Mouse (Mus musculus): ENCODE data around the gene Frs3.
A peak's percentile ranks its signal among the peaks of the same experiment; 100 is the strongest.

Gene Frs3

DNA sequence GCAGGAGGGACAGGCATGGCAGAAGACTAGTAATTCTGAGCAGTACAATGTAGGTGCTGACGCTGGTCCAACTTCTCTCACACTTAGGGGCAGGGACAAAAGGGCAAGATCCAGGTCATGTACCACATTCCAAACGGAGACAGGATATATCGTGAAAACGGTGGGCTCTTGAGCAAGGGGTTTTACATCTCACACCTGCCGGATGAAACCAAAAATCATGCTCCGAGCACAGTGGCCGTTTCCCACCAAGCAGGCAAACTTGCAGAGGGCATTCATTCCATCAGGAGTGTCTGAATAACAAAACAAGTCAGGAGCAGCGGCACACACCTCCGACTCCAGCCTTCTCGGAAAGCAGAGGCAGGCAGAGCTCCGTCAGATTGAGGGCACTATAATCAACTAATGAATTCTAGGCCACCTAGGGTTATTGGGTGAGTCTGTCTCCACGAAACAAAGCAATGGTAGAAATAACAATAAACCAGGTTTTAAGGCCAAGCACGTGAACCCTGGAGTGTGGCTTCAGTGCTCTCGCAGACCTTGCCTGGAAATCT, 46.8 kb downstream of the Frs3 start:
- DNase-seq (ENCODE audit: low spot score in 2 of 2): no peak

DNA sequence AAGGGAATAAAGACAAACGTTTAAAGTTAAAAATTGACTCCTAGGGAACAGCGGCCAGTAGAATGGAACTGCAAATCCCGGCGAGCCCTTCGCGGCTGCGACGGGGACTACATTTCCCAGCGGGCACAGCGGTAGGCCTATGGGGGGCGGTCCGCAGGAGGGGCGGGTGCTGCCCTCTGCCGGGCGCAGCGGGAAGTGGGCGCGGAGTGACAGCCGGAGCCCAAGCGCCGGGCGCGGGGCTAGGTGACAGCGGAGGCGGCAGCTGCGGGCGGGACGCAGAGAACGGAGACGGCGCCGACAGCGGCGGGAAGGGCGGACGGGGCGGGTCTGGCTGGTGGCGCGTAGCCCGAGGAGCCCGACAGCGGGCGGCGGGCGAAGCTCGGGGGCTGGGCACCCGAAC, 48.0 kb downstream of the Frs3 start, which contains the start of gene Tfeb:
Tfeb (plus strand) TSS at position 175 of the 400 bp plus-strand sequence.
- peak; percentile 99 to 100 for DNase-seq (ENCODE audit: low spot score in 2 of 2)

DNA sequence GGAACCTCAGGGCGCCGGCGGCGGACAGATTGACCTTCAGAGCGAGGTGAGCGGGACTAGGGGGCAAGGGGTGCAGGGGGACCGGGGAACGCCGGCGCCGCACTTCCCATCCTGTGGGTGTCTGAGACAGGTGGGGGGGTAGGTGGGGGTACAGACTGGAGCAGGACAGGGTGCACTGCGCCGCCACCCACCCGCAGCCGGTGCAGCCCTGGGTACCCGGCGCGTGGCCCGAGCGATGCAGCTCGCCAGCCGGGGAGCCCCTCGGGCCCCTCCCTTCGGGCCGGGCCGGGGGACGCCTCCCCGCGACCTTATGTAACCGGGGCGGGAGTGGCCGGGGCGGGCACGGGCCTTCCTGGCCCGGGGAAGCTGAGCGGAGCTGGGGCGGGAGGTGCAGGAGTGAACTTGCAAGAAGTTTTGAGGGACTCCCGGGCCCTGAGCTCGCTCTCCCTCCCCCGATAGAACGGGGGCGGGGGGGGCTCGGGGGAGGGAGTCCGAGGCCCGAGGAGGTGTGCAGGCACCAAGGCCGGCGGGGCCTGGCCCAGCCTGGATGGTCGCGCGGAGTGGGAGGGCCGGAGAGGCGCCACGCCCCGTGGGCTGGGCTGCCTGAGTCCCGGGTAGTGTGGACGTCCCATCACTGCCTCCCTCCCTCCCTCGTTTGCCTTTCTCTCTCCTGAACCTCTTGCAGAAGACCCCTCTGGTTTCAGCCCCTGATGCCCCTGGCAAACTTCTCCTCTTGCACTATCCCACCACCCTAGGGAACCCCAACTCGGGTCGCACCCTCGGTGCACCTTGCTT, 48.6 kb downstream of the Frs3 start:
- DNase-seq (ENCODE audit: low spot score in 2 of 2): peak in 1 of 2 experiments; percentile 55

DNA sequence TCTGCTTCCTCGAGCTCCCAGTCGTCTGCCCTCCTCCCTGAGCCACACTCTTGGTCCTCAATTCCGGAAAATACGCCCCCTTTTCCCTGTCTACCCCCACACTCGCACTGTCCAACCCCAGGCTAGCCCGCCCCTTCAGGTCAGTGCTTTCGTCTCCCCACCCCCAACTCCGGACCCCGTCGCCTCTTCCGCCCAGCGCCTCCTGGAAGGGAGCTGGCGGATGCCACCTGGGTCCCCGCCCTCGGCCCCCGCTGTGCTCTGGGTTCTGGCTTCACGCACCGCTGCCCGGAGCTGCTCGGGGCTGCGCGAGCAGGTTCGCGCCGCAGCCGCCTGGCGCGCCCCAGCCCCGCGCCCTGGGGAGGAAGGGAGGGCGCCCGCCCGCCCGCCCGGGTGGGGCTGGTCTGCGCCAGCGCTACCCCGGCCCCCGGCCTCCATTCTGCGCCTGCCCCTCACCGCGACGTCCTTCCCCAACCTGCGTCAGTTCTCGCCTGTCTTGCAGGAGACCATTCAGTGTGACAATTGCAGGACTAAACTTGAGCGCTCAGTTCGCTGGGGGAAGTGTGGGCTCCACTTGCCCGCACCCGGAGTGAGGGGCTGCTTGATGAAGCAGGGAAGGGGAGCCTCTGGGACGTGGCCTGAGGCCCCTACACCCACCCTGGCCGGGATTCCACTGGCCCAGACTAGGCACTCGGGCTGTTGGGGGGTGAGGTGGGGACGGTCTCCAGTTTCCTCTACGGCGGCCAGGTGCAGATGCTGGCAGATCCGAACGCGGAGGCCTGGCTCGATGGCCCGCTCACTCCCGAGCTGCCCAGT, 49.4 kb downstream of the Frs3 start:
- peak in 1 of 2 experiments; percentile 28 for DNase-seq (ENCODE audit: low spot score in 2 of 2)

DNA sequence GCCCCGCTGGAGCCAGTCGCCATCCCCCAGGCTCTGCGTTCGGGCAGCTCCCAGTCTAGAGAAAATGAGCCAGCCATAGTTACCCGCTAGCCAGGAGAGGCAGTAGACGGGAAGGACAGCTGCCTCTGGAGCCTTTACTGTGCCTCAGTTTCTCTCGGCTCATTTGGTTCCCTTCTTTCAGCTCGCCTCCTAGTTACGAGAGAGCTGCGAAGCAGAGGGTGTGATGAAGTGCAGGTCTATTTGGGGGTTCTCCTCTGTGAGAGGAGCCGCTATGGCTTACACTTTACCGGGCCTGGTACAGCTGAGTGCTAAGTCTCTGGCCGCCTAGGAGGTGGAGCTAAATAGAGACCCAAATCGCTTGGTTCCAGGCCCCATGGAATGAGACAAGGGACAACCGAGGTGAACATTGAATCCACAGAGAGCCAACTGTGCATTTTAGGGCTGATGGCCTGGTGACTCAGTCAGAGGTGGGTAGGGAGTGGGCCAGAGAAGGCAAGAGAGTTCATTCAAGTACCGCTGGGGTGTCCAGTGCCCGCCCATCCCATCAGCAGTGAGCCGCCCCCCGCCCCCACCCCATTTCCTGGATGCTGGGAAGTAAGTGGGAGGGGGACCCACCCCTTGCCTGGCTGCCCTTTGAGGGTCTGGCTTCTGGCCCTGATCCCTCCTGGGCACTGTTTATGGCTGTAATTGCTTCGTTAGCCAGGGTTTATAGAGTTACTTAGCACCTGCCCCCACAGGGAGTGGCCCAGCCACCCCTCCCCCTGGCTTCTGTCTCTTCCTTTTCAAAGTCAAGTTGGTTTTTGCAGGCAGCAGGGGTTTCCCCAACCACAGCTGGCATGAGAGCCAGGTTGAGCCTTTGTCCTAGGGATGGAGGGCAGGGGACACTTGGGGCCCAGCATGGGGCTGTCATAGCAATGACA, 50.3 kb downstream of the Frs3 start:
- no peak for DNase-seq (ENCODE audit: low spot score in 2 of 2)

DNA sequence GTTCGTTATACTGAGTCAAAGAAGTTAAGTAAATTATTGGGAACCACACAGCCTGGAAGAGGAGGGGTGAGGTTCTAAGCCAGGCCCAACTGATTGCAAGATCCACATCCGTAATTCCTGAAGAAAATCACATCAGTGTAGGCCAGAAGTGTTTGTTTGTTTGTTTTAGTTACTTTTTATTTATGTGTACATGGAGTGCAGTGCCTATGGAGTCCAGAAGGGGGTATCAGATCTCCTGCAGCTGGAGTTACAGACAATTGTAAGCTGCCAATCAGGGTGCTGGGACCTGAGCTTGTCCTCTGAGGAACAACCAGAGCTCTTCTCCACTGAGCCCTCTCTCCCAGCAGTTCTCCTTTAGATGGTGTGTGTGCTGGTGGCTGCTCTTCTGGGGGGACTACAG, 51.4 kb downstream of the Frs3 start:
- no peak for DNase-seq (ENCODE audit: low spot score in 2 of 2)

DNA sequence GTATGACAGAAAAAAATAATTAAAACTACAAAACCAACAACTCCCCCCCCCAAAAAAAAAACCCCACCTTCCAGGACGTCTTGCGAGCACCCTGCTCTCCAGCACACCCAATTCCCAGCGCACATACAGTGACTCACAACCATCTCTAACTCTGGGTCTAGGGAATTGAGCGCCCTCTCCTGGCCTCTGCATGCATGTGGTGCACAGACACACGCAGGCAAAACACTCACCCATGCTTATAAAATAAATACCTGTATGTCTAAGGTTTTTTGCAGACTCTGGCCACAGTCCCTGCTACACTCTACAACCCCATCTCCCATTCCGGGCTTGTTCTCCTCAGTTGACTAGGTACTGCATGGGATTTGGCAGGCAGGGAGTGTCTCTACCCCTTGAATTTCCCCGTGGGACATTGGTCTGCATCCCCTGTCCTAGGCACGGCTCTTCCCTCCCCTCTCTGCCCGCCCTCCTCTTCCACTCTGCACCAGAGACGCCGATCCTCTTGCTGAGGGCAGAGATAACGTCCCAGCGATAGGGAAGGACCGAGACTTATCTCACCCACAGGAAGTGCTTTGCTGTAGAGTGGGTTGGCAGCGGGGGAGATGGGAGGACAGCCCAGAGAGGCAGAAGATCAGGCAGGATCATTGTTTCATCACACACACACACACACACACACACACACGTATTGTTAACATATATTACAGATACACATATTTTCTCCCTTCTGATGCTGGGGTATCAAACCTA, 54.3 kb downstream of the Frs3 start:
- DNase-seq (ENCODE audit: low spot score in 2 of 2): no peak

DNA sequence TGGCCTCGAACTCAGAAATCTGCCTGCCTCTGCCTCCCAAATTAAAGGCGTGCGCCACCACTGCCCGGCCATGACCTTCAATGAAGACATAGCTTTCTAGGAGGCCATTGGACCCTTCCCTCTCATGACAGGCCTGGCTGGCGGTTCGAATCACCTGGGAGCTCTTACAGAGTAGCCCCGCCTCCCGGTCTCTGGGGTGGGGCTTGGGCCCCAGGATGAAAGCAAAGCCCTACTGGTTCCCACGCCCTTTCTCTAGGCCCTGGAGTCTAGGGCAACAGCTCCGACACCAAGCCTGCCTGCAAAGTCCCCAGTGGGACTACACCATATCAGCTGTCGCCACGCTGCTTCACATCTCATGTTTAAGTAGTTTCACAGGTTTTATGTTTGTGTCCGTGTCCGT, 55.3 kb downstream of the Frs3 start:
- DNase-seq (ENCODE audit: low spot score in 2 of 2): no peak

DNA sequence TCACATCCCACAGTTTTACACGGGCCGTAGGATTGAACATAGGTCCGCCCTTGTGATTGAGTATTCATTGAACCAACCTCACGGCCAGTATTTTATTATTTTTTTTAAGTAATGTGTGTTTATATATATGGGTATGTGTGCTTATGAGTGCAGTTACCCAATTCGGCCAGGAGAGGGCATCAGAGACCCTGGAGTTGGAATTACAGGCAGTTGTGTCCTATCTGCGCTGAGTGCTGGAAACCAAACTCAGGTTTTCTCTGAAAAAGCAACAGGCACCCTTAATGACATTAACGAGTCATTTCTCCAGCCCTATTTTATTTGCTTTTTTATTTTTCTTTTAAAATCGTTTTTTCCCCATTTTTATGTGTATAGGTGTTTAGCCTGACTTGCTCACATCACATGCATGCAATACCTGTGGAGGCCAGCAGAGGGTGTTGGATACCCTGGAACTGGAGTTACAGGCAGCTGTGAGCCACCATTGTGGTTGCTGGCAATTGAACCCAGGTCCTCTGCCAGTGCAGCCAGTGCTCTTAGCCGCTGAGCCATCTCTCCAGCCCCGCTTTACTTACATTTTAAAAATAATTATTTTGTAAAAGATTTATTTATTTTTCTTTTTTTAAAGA, 56.0 kb downstream of the Frs3 start:
- no peak for DNase-seq (ENCODE audit: low spot score in 2 of 2)

DNA sequence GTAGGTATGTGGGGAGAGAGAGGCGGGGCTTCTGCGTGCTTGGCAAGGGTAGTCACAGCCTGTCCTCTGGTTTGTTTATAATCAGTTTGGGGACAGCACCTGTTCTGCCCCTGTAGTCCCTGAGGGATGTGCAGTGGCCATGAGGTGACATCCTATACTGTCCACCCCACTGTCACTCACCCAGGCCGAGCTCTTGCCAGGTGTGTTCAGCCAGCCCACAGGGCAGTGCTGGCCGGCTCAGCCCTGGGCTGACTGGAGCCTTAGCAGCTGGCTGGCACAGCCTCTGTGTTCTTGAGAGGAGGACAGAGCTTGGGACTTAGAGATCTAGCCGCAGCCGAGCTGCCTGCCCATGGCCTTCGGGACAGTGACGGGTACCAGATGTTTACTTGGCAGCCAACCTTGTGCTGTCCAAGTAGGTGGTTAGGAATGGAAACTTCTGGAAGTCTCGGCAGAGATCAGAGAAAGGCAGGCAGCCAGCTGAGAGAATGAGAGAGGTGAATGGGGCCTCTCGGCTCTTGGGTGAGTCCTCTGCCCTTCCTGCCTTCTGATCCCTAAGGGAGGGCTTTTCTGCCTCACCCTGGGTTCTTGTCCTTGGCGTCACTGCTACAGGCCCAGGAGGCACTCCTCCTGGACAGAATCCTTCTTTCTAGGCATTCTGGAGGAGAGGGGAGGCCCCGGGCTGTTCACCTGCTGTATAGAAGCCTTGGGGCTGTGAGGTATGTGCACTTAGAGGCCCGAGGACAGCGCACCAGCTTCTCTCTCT, 60.1 kb downstream of the Frs3 start:
- no peak for DNase-seq (ENCODE audit: low spot score in 2 of 2)

DNA sequence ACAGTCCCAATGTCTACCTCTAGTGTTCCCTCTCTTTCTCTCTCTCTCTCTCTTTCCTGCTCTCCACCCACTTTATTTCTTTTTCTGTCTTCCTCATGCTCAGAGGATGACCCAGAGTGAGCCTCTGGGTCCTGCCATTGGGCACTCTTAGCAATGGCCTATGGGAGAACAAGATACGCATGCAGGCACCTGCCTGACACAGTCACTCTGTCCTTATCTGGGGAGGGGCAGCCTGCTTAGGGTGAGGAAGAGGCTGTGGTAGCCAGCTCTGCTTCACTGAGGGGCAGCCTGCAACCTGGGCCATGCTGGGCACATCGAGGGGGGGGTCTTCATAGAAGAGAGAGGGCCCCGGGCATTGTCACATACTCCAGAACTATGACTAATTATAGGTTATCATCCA, 60.8 kb downstream of the Frs3 start:
- no peak for DNase-seq (ENCODE audit: low spot score in 2 of 2)

DNA sequence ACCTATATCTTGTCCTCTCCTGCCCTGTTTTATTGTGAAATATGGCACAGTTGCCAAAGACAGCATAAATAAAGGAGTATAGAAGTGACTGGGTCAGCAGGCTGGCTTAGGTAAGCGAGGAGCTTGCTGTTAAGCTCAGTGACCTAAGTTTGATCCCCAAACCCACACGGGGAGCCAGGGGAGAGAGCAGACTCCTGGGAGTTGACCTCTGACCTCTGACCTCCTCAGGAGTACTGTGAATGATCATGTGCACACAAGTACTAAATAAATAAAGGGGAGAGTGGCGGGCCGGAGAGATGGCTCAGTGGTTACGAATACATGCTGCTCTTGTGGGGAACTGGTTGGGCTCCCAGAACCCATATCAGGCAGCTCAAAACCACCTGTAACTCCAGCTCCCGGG, 61.3 kb downstream of the Frs3 start:
- no peak for DNase-seq (ENCODE audit: low spot score in 2 of 2)

DNA sequence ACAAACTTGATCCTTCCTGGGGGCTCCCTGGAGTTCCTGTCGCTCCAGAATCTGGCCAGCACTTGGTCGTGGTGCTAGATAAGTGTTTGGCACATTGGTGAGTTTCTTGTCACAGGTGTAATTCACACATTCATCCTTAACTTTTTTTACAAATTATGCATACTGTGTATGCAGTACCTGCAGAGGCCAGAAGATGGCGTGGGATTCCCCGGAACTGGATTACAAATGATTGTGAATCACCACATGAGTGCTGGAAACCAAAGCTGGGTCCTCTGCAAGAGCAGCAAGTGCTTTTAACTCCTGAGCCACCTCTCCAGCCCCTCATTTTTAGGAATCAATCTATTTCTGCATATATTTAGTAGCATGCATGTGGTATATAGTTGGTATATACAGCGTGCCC, 63.0 kb downstream of the Frs3 start:
- DNase-seq (ENCODE audit: low spot score in 2 of 2): no peak

DNA sequence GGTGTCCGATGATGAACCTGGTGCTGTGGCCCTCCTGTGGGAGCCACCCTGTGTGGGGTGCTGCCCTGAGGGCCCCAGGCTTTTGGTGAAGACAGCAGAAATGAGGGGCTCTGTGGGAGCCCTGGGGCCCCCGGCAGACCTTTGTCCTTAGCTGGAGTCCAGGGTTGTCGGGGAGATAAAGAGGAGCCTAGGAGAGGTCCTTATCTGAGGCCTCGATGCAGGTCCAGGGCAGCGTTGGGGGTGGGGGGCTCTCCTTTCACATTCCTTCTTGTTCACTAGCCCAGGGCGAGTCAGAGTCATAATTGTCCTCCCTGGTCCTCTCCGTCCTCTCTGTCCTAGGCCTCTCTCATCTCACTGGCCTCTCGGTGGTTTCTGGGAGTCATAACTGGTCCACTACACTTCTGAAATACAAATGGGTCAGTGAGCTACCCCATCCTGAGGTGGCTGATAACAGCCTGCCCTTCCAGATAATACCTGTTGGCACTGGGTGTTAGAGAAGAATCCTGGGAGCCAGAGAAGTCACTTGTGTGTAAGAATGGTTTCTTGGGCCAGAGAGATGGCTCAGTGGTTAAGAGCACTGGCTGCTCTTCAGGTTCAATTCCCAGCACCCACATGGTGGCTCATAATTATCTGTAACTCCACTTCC, 64.4 kb downstream of the Frs3 start:
- DNase-seq (ENCODE audit: low spot score in 2 of 2): no peak
